Mouse (Mus musculus) liver, adult 2 months (tissue): Measurements from ENCODE around the gene Gm28845.

Experiments
- CTCF ChIP-seq: fragments of 200-500 bp; IDR thresholded peaks from 2 replicates; pipeline ENCODE4 v1.5.1; 2011; ENCODE audit warnings: low read depth, low read length, control low read depth
- POLR2A ChIP-seq: fragments of 200-500 bp; IDR thresholded peaks from 2 replicates; pipeline ENCODE4 v1.6.1; 2011; ENCODE audit warnings: low read length, control low read depth; ENCODE audit not compliant: insufficient read depth; ENCODE audit errors: extremely low read depth

GRCm38 (mm10) chr1:65063352-65063751 is 56.0 kb downstream of the Gm28845 start, which contains the start of gene Crygd:
- no peak for TF ChIP-seq POLR2A
- TF ChIP-seq CTCF = no peak
